Mouse (Mus musculus) embryonic fibroblast, embryonic 13.5 days (primary cell): ENCODE data around the gene Zkscan2. TPM values are rescaled to one million over a fixed set of nuclear protein-coding genes. Genes with fewer than 3 reads are reported as not detected.
A peak's percentile ranks its signal among the peaks of the same experiment; 100 is the strongest.

Experiments used
- H3K27ac ChIP-seq: 2 replicates; pipeline ENCODE4 v1.5.1; 2012; ENCODE audit warnings: low read length, control low read depth, inconsistent platforms; ENCODE audit not compliant: insufficient read depth
- H3K4me1 ChIP-seq: 2 replicates; pipeline ENCODE4 v1.6.1; 2011; ENCODE audit warnings: low read length; ENCODE audit not compliant: control insufficient read depth, insufficient read depth
- H3K4me3 ChIP-seq: 2 replicates; pipeline ENCODE4 v1.5.1; 2011; ENCODE audit warnings: mild to moderate bottlenecking, control low read depth, low read length; ENCODE audit not compliant: insufficient read depth
- CTCF ChIP-seq: IDR thresholded peaks from 2 replicates; pipeline ENCODE4 v1.5.1; 2011; ENCODE audit warnings: mild to moderate bottlenecking, control low read depth, low read length, moderate library complexity, borderline replicate concordance; ENCODE audit not compliant: insufficient read depth
- POLR2A ChIP-seq: IDR thresholded peaks from 2 replicates; pipeline ENCODE4 v1.6.1; 2011; ENCODE audit warnings: low read depth, mild to moderate bottlenecking, control low read depth, low read length, moderate library complexity
- polyA plus RNA-seq: library from polyadenylated mRNA; stranded (reverse); fragments of >200 nt; gene quantifications from 2 replicates; pipeline ENCODE4 v1.2.4, GENCODE M21; 2011; ENCODE audit warnings: low read depth; ENCODE audit not compliant: missing spikeins, insufficient read length

The Zkscan2 gene
- polyA plus RNA-seq, 1 experiment, result 3.4 TPM

GRCm38 (mm10) chr7:123465692-123466387 lies 34.4 kb downstream of the Zkscan2 start:
- TF ChIP-seq POLR2A, result no peak
- peak; percentile 97 for TF ChIP-seq CTCF
- Histone ChIP-seq H3K4me3 (no peak overlapping the region), H3K27ac (no peak overlapping the region), H3K4me1 (no peaks in the 10 kb centered on the region)

- no peak overlapping the region for H3K4me3 ChIP-seq
- TF ChIP-seq POLR2A (no peak), CTCF (no peak)
- no peak overlapping the region for H3K27ac ChIP-seq
- H3K4me1 ChIP-seq, result no peaks in the 10 kb centered on the region
These were observed 36.7 kb downstream of the Zkscan2 start for GRCm38 (mm10) chr7:123463569-123463968.

GRCm38 (mm10) chr7:123462070-123462501 lies 38.2 kb downstream of the Zkscan2 start, which contains the start of gene Aqp8:
Gene Aqp8 (plus strand): TSS chr7:123462291.
- Histone ChIP-seq H3K4me3 (no peak within 1 kb of the TSS), H3K27ac (no peak within 1 kb of the TSS), H3K4me1 (no peaks in the 10 kb centered on the region)
- TF ChIP-seq CTCF, result no peak
- TF ChIP-seq POLR2A, result no peak

GRCm38 (mm10) chr7:123461316-123461715 lies 38.9 kb downstream of the Zkscan2 start:
- no peak overlapping the region for H3K27ac ChIP-seq
- no peaks in the 10 kb centered on the region for H3K4me1 ChIP-seq

DNA sequence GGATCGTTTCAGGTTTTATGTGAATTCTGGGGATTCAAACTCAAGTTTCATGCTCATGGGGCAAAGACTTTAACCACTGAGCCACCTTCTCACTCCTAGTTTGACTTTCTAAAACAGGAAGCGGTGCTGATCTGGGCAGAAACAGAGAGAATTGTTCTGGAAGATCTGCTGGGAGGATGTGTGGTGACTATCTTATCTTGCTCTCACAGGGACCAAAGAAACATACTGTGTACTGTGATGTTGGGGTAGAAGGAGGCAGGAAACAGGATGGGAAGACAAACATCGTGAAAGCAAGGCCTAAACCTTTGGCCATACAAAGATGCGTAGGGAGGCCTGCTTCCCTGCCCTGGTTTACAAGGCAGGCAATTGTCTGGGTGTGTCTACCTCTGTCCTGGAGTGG lies 41.0 kb downstream of the Zkscan2 start:
- Histone ChIP-seq H3K27ac (no peak overlapping the region), H3K4me1 (no peaks in the 10 kb centered on the region), H3K4me3 (no peak overlapping the region)
- no peak for TF ChIP-seq CTCF
- TF ChIP-seq POLR2A, result no peak

More at GRCm38 (mm10) chr7:123461316-123461715, 38.9 kb downstream of the Zkscan2 start:
- no peak overlapping the region for H3K4me3 ChIP-seq
- TF ChIP-seq POLR2A, result no peak

DNA sequence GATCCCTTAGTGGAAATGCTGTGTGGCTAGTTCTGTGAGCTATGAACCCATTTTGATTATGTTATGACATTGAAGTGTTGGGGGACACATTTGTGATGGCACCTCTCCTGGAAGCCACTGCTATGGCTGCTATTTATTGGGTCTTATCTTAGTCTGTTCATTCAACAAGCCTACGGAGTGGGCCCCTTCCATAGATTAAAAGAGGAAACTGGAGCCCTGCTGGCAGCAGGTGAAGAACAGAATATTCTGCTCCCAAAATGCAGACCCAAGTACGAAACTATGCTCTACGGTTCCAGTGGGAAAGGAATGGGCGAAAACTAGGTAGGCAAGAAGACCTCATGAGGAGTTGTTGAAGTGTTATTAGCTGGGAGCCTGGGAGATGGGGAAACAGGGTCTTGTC lies 41.9 kb downstream of the Zkscan2 start:
- no peak overlapping the region for H3K4me3 ChIP-seq
- TF ChIP-seq CTCF, result no peak
- TF ChIP-seq POLR2A, result no peak
- H3K27ac ChIP-seq, result no peak overlapping the region
- no peaks in the 10 kb centered on the region for H3K4me1 ChIP-seq

- Histone ChIP-seq H3K27ac (no peak overlapping the region), H3K4me1 (no peaks in the 10 kb centered on the region), H3K4me3 (no peak overlapping the region)
- TF ChIP-seq POLR2A, result no peak
- TF ChIP-seq CTCF, result no peak
These were observed 45.2 kb downstream of the Zkscan2 start for GRCm38 (mm10) chr7:123455088-123455487.

- TF ChIP-seq POLR2A (no peak), CTCF (no peak)
- no peak overlapping the region for H3K4me3 ChIP-seq
- H3K27ac ChIP-seq, result no peak overlapping the region
- H3K4me1 ChIP-seq, result no peaks in the 10 kb centered on the region
These were observed 47.2 kb downstream of the Zkscan2 start for GRCm38 (mm10) chr7:123453066-123453465.

GRCm38 (mm10) chr7:123452551-123452950 lies 47.7 kb downstream of the Zkscan2 start:
- H3K4me3 ChIP-seq, result no peak overlapping the region
- H3K4me1 ChIP-seq, result no peaks in the 10 kb centered on the region
- TF ChIP-seq CTCF (no peak), POLR2A (no peak)
- H3K27ac ChIP-seq, result no peak overlapping the region

DNA sequence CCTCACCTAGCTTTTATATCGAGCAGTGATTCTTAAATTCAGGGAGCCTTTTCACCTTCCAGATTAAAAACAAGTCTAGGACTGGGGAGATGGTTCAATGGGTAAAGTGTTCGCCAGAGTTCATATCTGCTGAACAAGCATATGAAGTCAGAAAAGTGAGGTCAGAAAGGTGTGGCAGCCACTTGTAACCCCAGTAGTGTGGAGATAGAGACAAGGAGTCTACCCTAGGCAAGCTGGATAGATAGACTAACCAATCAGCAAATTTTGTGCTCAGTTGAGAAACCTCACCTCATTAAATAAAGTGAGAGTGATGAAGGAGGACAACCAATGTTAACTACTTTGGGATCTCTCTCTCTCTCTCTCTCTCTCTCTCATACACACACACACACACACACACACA lies 49.7 kb downstream of the Zkscan2 start:
- Histone ChIP-seq H3K27ac (no peak overlapping the region), H3K4me3 (no peak overlapping the region), H3K4me1 (no peaks in the 10 kb centered on the region)
- no peak for TF ChIP-seq POLR2A
- TF ChIP-seq CTCF, result no peak

- Histone ChIP-seq H3K4me3 (no peak overlapping the region), H3K27ac (no peak overlapping the region), H3K4me1 (no peaks in the 10 kb centered on the region)
- no peak for TF ChIP-seq POLR2A
- no peak for TF ChIP-seq CTCF
These were observed 50.6 kb downstream of the Zkscan2 start for GRCm38 (mm10) chr7:123449676-123450075.
